Mouse (Mus musculus): ENCODE measurements around the gene Myocd. TPM values are rescaled to one million over a fixed set of nuclear protein-coding genes. Genes with fewer than 3 reads are reported as not detected.

Myocd gene
- polyA plus RNA-seq, 1 experiment = 0.94 TPM

DNA sequence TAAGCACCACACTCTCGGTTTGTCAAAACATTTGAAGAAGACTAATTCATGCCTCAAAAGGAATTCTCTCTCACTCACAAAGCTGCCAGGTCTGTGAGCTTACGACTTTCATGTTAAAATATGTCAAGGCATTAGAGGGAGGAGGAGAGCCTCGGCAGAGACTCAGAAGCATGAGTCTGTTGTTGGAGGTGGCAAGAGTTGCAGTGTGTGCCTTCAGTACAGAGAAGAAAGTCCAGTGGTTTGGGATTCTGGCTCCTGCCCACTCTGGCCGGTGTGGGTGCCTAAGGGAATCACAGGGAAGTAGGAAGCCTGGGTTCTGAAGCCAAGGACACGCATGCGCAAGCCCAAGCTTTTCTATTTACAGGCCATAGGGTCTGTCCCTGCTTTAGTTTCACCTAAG, 14.2 kb downstream of the Myocd start:
- Histone ChIP-seq H3K9ac (ENCODE audit: low read depth, poor library complexity, severe bottlenecking) (no peak overlapping the region), H3K4me1 (ENCODE audit: control insufficient read depth, insufficient read depth, low read length) (no peaks in the 10 kb centered on the region), H3K27ac (ENCODE audit: insufficient read depth, low read length) (no peak overlapping the region), H3K27me3 (ENCODE audit: control insufficient read depth, insufficient read depth, low read length, poor library complexity, severe bottlenecking) (no peaks in the 10 kb centered on the region), H3K36me3 (ENCODE audit: control insufficient read depth, insufficient read depth, low read length, poor library complexity, severe bottlenecking) (no peaks in the 10 kb centered on the region), H3K9me3 (replicated peaks; ENCODE audit: control insufficient read depth, insufficient read depth, low read length, poor library complexity, severe bottlenecking) (no peaks in the 10 kb centered on the region), H3K4me3 (ENCODE audit: low read depth, low read length) (no peak overlapping the region)
- TF ChIP-seq CTCF (IDR thresholded peaks at IDR 0.05; ENCODE audit: low read depth, low read length) = no peak
- no peak for TF ChIP-seq POLR2A (IDR thresholded peaks at IDR 0.05; ENCODE audit: insufficient read depth, low read length)
- no peak for TF ChIP-seq EP300 (IDR thresholded peaks at IDR 0.05; ENCODE audit: insufficient read depth, low read depth, low read length)

DNA sequence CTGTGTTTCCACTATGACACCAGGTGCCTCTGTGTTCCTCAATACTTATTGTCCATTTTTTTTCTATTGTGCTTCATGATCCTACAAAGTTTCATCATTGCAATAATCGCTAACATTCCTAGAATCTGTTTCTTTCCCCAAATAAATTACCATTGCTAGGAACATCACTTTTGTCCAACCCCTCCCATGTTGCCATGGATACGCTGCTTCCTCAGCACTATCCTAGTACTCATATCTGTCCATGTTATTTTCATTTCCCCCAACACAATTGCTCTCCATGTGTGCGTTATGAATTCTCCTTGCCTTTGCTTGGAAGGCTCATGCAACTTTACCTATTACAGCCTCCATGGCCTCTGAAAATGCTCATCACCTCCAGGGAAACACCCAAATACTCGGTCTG, 19.4 kb downstream of the Myocd start:
- Histone ChIP-seq H3K36me3 (ENCODE audit: control insufficient read depth, insufficient read depth, low read length, poor library complexity, severe bottlenecking) (no peaks in the 10 kb centered on the region), H3K27me3 (ENCODE audit: control insufficient read depth, insufficient read depth, low read length, poor library complexity, severe bottlenecking) (no peaks in the 10 kb centered on the region), H3K27ac (ENCODE audit: insufficient read depth, low read length) (no peak overlapping the region), H3K9ac (ENCODE audit: low read depth, poor library complexity, severe bottlenecking) (no peak overlapping the region), H3K4me1 (ENCODE audit: control insufficient read depth, insufficient read depth, low read length) (no peaks in the 10 kb centered on the region), H3K4me3 (ENCODE audit: low read depth, low read length) (no peak overlapping the region), H3K9me3 (replicated peaks; ENCODE audit: control insufficient read depth, insufficient read depth, low read length, poor library complexity, severe bottlenecking) (no peaks in the 10 kb centered on the region)
- TF ChIP-seq POLR2A (IDR thresholded peaks at IDR 0.05; ENCODE audit: insufficient read depth, low read length) (no peak), EP300 (IDR thresholded peaks at IDR 0.05; ENCODE audit: insufficient read depth, low read depth, low read length) (no peak), CTCF (IDR thresholded peaks at IDR 0.05; ENCODE audit: low read depth, low read length) (no peak)

DNA sequence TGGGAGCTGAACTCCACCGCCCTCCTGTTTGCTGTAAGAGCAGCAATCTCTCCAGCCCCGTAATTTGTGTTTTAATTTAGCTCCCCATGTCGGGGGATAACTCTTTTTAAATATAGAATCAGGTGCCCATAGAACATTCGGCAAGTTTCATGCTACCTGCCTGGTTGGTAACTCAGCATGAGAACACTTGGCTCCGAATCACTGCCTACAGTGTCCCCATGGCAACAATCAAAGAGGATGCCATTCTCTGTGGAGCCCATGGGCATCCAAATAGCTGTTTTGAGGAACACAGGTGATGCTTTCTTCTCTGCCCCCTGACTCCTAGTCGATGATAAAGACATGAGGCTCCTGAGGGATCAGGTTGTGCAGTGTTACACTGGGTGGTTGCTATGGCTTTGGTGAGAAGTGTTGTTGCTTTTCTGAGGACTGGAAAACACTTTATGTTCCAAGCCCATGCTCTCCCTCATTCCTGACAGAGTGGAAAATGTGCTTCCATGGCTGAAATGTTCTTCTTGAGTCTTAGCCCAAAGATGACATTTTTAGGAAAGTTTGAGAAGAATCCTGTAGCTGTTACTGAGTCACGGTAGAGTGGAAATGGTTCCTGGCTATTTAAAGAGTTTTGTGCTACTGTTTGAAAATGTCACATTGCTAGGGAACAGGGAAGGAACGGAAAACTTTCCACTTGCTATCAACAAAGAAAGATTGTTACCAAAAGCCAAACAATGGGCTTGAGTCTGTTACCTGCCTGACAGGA, 23.3 kb downstream of the Myocd start:
- TF ChIP-seq EP300 (IDR thresholded peaks at IDR 0.05; ENCODE audit: insufficient read depth, low read depth, low read length) (no peak), CTCF (IDR thresholded peaks at IDR 0.05; ENCODE audit: low read depth, low read length) (no peak), POLR2A (IDR thresholded peaks at IDR 0.05; ENCODE audit: insufficient read depth, low read length) (no peak)
- Histone ChIP-seq H3K4me3 (ENCODE audit: low read depth, low read length) (no peak overlapping the region), H3K27ac (ENCODE audit: insufficient read depth, low read length) (no peak overlapping the region)

DNA sequence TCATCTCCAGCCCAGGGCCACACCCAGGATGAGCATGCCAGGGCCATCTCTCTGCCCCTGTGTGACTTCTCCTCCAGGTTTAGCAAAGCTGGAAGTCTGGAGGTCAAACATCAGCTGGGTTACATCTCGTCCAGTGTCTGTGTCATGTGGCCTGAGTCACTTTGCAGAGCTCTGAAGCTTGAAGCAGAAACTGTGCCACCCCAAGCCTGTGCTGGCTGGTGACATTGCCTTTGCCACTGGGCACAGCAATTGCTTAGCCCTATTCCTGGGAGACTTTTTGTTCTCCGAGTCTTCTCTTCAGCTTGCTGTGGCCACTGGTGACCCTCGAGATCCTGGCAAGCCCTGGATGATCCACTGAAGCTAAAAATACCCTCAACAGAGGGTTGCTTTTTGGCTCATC, 26.2 kb downstream of the Myocd start:
- Histone ChIP-seq H3K27ac (ENCODE audit: insufficient read depth, low read length) (no peak overlapping the region), H3K4me1 (ENCODE audit: control insufficient read depth, insufficient read depth, low read length) (no peaks in the 10 kb centered on the region), H3K9me3 (replicated peaks; ENCODE audit: control insufficient read depth, insufficient read depth, low read length, poor library complexity, severe bottlenecking) (no peaks in the 10 kb centered on the region), H3K36me3 (ENCODE audit: control insufficient read depth, insufficient read depth, low read length, poor library complexity, severe bottlenecking) (no peaks in the 10 kb centered on the region), H3K4me3 (ENCODE audit: low read depth, low read length) (no peak overlapping the region), H3K27me3 (ENCODE audit: control insufficient read depth, insufficient read depth, low read length, poor library complexity, severe bottlenecking) (no peaks in the 10 kb centered on the region; the same call in 1 of the 2 replicates), H3K9ac (ENCODE audit: low read depth, poor library complexity, severe bottlenecking) (no peak overlapping the region)
- no peak for TF ChIP-seq POLR2A (IDR thresholded peaks at IDR 0.05; ENCODE audit: insufficient read depth, low read length)
- no peak for TF ChIP-seq CTCF (IDR thresholded peaks at IDR 0.05; ENCODE audit: low read depth, low read length)
- TF ChIP-seq EP300 (IDR thresholded peaks at IDR 0.05; ENCODE audit: insufficient read depth, low read depth, low read length) = no peak

More for the DNA sequence above, 23.3 kb downstream of the Myocd start:
- no peaks in the 10 kb centered on the region for H3K4me1 ChIP-seq (ENCODE audit: control insufficient read depth, insufficient read depth, low read length)
- no peaks in the 10 kb centered on the region for H3K36me3 ChIP-seq (ENCODE audit: control insufficient read depth, insufficient read depth, low read length, poor library complexity, severe bottlenecking)
- H3K9ac ChIP-seq (ENCODE audit: low read depth, poor library complexity, severe bottlenecking) = no peak overlapping the region
- H3K27me3 ChIP-seq (ENCODE audit: control insufficient read depth, insufficient read depth, low read length, poor library complexity, severe bottlenecking) = no peaks in the 10 kb centered on the region
- no peaks in the 10 kb centered on the region for H3K9me3 ChIP-seq (replicated peaks; ENCODE audit: control insufficient read depth, insufficient read depth, low read length, poor library complexity, severe bottlenecking)

DNA sequence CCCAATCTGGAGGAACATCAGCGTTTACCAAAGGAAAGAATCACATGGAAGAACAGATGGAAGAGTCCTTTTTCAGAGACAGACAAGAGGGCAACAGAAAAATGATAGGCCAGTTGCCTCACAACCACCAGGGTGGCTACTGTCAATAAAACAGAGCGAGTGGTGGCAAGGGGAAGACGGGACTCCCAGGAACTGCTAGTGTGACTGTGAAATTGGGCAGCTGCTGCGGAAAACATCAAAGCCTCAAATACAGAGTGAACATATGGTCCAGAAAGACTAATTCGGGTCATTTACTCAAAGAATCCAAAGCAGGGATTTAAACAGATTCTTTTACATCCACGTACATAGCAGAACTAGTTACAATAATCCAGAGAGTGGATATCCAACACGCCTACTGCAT, 29.3 kb downstream of the Myocd start:
- Histone ChIP-seq H3K27me3 (ENCODE audit: control insufficient read depth, insufficient read depth, low read length, poor library complexity, severe bottlenecking) (no peaks in the 10 kb centered on the region; the same call in 1 of the 2 replicates), H3K36me3 (ENCODE audit: control insufficient read depth, insufficient read depth, low read length, poor library complexity, severe bottlenecking) (no peaks in the 10 kb centered on the region), H3K4me3 (ENCODE audit: low read depth, low read length) (no peak overlapping the region), H3K27ac (ENCODE audit: insufficient read depth, low read length) (no peak overlapping the region), H3K9me3 (replicated peaks; ENCODE audit: control insufficient read depth, insufficient read depth, low read length, poor library complexity, severe bottlenecking) (no peaks in the 10 kb centered on the region), H3K4me1 (ENCODE audit: control insufficient read depth, insufficient read depth, low read length) (no peaks in the 10 kb centered on the region), H3K9ac (ENCODE audit: low read depth, poor library complexity, severe bottlenecking) (no peak overlapping the region)
- no peak for TF ChIP-seq POLR2A (IDR thresholded peaks at IDR 0.05; ENCODE audit: insufficient read depth, low read length)
- no peak for TF ChIP-seq CTCF (IDR thresholded peaks at IDR 0.05; ENCODE audit: low read depth, low read length)
- no peak for TF ChIP-seq EP300 (IDR thresholded peaks at IDR 0.05; ENCODE audit: insufficient read depth, low read depth, low read length)

DNA sequence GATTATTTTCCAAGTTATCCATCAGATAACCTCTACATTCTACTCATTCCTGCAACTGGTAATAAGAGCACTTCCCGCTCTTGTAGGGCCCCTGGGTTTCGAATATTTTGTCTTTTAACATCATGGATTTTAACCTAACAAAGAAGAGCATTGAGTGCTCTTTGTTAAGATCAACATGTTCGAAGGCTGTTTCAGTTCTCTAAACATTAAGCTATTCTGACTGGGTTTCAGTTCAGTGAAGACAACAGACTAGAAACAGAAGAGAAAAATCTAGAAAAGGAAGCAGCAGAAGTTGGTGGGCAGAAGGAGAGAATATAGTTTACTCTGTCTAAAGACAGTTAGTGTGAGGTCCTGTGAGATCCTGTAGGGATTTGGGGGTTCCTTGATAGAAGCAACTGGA, 31.9 kb downstream of the Myocd start:
- Histone ChIP-seq H3K36me3 (ENCODE audit: control insufficient read depth, insufficient read depth, low read length, poor library complexity, severe bottlenecking) (no peaks in the 10 kb centered on the region), H3K9me3 (replicated peaks; ENCODE audit: control insufficient read depth, insufficient read depth, low read length, poor library complexity, severe bottlenecking) (no peaks in the 10 kb centered on the region), H3K27me3 (ENCODE audit: control insufficient read depth, insufficient read depth, low read length, poor library complexity, severe bottlenecking) (no peaks in the 10 kb centered on the region; the same call in 1 of the 2 replicates), H3K9ac (ENCODE audit: low read depth, poor library complexity, severe bottlenecking) (no peak overlapping the region), H3K27ac (ENCODE audit: insufficient read depth, low read length) (no peak overlapping the region), H3K4me1 (ENCODE audit: control insufficient read depth, insufficient read depth, low read length) (no peaks in the 10 kb centered on the region), H3K4me3 (ENCODE audit: low read depth, low read length) (no peak overlapping the region)
- TF ChIP-seq CTCF (IDR thresholded peaks at IDR 0.05; ENCODE audit: low read depth, low read length) = no peak
- TF ChIP-seq POLR2A (IDR thresholded peaks at IDR 0.05; ENCODE audit: insufficient read depth, low read length) = no peak
- TF ChIP-seq EP300 (IDR thresholded peaks at IDR 0.05; ENCODE audit: insufficient read depth, low read depth, low read length) = no peak
